Mouse (Mus musculus) testis, postnatal 10 days (tissue): ENCODE measurements at regions not wholly inside any gene's neighbourhood (a gene's known extent, or its start where the extent isn't known, plus 50 kb on each side); places are given as distances from the start of the nearest gene placed in this dataset.
A peak's percentile ranks its signal among the peaks of the same experiment; 100 is the strongest.
"Not testable (repeated sequence)": the region's sequence is repeated elsewhere in the genome, so short reads cannot be mapped to it uniquely, and the experiment has no call there.

Experiments used
- DNase-seq: peaks from one replicate; pipeline ENCODE4 v3.0.0; 2021; ENCODE audit warnings: low spot score

DNA sequence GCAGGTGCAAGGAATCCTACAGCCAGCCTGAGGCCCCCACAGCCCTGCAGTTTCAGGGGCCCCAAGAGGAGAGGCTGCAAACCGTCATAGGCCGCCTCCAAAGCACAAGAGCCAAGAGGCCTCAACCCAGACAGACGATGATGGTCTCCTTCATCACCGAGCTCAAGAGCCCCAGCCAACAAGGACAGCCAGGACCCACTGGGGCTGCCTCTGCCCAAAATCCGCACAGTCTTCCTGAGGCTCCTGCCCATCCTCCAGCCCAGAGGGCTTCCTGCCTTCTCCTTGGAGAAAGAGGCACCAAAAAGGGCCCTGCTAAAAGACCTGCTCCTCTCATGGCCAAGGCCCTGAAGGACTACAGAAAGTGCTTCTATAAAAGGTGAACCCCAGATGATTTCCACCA is 112.3 kb downstream of the Nus1 start:
- not testable (repeated sequence) for DNase-seq

DNA sequence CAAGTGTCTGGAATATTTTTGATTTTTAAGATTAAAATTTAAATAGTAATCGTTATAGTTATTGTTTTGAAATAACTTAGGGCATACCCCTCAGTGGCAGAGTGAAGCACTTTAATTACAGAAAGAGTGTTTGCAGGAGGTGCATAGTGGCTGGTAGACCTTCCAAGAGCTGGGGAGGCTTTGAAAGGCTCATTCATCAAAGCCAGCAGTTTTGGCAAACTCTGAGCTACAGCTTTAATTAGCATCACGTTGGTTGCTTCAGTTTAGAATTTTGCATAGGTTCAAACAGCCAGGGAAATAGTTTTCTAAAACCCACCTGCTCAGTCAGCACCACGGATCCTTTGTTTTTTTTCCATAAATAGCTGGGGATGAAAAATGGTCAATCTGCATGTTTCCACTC is 113.5 kb downstream of the Nus1 start:
- no peak for DNase-seq

DNA sequence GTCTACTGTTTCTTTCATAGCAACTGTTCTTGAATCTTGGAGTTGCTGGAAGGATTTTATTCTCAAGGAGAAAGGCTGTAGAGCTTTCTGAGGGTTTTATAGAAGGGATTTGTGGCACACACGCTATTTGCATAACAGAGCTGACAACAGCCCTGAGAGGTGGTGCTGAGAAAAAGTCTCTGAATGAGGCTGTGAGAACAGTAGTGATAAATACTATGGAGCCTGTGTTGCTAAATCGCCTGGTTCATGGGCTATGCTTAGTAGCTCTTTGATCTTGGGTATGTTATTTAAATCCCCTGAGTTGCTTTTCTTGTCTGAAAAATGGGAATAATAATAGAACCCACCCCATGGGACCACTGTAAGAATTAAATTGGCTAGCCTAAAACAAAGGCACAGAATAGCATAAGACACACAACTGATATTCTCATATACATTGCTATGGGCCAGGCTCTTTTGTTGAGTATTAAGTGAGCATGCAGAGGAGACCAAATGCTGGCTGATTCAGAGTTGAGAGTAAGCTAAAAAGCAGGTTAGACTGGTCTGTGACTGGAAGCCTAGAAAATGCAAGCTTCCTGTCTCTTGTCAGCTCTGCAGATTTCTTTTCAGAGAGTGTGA is 116.0 kb downstream of the Nus1 start:
- no peak for DNase-seq

DNA sequence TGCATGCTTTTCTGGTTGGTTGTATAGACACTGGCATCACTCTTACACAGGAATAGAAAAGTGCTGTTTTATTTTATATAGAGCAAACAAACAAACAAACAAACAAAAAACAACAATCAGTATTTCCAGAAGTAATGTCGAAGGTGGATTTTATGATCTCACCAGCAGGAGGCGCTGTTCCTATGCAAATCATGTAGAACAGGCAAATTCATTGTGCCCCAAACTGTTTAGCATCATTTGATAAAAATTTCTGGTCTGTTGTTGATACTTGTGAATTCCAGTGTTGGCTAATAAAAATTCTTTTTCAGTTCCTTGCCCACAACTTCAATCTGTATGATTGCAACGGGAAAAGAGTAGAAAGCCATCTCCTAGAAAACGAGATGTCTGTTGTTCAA is 116.5 kb downstream of the Nus1 start:
- DNase-seq, result peak; percentile 60

DNA sequence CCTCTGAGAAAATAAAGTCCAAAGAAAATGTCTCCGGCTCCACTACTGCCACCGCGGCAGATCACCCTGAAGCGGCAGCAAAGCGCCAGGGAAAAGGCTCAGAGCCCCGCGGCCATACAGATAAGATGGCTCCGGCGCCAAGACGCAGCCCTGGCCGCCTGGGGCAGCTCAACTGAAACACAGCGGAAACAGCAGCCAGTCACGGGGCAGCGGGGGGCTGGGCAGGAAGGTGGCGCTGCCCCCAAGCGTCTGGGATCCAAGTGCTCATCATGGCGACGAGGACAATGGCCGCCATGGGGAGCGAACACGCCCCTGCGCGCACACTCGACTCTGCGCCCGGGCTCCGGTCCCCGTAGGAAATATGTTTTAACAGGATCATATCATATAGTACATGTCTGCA is 128.2 kb downstream of the Nus1 start:
- DNase-seq, result no peak

DNA sequence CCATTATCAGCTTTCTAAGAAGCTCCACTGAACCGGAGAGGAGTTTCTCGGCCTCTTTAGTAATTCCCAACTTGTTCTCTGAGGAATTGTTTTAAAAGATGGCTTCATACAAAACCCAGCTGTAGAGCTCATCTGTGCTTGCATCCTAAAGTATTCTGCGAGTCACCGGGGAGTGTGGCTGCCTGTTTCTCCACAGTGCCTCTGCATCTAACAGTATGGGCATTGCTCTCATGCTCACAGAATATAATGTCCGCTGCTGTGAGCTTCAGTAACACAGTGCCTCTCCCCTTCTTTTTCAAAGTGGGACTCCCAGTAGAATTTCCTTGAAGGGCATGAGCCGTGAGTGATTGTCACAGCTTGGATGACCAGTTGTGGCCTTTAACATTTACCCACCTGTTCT is 113.0 kb upstream of the Slc35f1 start:
- DNase-seq, result no peak

DNA sequence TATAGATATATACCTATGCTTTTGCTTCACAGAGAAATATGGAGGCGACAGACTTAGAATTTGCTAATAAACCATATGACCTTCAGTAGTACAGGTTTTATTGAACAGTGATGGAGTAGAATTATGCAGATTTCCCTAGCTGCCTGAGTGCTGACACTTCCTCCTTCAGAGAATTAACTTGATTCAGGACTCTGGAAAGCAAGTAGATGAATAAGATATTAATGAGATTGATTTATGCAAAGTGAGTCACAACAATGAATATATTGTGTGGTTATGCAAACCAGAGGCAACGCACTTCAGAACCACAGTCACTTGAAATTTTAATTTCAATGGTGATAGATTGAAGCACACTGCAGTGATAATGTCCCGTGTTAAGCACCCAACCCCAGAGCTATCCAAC is 112.5 kb upstream of the Slc35f1 start:
- DNase-seq, result no peak

DNA sequence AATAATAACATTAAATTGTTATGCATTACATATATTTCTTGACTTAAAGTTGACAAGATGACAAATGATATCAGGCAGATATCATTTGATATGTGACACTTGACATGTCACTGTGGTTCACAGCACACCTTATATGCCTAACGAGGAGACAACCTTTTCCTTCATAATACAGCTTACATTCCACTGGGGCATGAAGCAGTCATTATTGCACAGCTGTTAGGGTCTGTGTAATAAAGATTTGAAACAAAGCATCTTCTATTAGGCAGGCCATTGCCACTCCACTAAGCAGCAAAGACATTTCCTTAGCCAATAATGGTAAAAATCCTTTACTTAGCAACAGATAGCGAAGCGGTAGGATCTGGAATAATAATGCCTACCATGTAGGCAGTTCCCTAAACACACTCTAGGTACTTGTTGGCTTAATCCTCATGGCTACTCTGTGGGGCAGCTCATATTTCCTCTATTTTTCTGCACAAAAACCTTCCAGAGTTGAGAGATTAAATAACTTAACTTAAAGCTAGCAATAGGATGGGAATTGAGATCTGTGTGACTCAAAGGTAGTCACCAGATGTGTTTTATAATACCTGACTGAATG is 112.0 kb upstream of the Slc35f1 start:
- DNase-seq, result no peak

DNA sequence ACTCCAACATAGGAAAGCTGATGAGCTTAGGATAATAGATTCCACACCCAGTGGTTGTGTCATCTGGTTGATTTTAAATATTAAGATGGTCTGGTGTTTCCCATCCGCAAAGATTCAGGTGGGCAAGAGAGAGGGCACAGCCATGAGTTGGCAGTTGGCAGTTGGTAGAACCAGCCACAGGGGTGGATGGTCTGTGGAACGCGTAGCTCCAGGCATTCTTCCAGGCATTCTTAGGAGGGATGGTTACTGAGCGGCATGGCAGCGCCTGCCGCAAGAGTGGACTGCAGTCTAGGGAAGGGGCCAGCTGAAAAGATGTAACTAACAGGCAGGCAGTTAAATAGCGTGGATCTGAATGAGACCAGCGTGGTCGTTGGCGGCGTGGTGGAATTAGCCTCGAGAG is 96.6 kb upstream of the Slc35f1 start:
- no peak for DNase-seq
